Mouse (Mus musculus) liver, embryonic 14.5 days (tissue): ENCODE measurements around the gene Enoph1.

Source experiments
- CTCF ChIP-seq: IDR thresholded peaks from 2 replicates; pipeline ENCODE4 v1.5.1; 2016; ENCODE audit warnings: antibody characterized with exemption, low read depth, control low read depth
- EP300 ChIP-seq: IDR thresholded peaks from 2 replicates; pipeline ENCODE4 v1.6.1; 2016; ENCODE audit warnings: antibody characterized with exemption, low read depth

- TF ChIP-seq CTCF (no peak), EP300 (no peak)
Observed at GRCm38 (mm10) chr5:100052728-100053127, 12.9 kb downstream of the Enoph1 start.
